Mouse (Mus musculus) right cerebral cortex, adult 2 months (tissue): ENCODE measurements around the gene Prap1.
"Not testable (repeated sequence)": the region's sequence is repeated elsewhere in the genome, so short reads cannot be mapped to it uniquely, and the experiment has no call there.

Experiments used
- DNase-seq, 2 experiments: peaks; one replicate each; pipeline ENCODE4 v3.0.0; 2021 to 2022; ENCODE audit warnings: low spot score in 2 of 2

Gene Prap1

GRCm38 (mm10) chr7:140127911-140128310 is 34.7 kb downstream of the Prap1 start:
- no peak for DNase-seq

GRCm38 (mm10) chr7:140132184-140132583 is 39.0 kb downstream of the Prap1 start:
- not testable (repeated sequence) for DNase-seq

GRCm38 (mm10) chr7:140134033-140134432 is 40.8 kb downstream of the Prap1 start:
- DNase-seq, result not testable (repeated sequence)

GRCm38 (mm10) chr7:140135106-140135770 is 42.0 kb downstream of the Prap1 start:
- DNase-seq, result no peak

- peak; percentile 97 to 99 for DNase-seq
These were observed 44.2 kb downstream of the Prap1 start, which contains the start of gene Mtg1 for GRCm38 (mm10) chr7:140137135-140138020. Mtg1 (plus strand) TSS chr7:140137564.

- no peak for DNase-seq
These were observed 44.8 kb downstream of the Prap1 start for GRCm38 (mm10) chr7:140138021-140138310.

- DNase-seq, result peak; percentile 59 to 66
These were observed 48.2 kb downstream of the Prap1 start for GRCm38 (mm10) chr7:140141350-140141749.

GRCm38 (mm10) chr7:140144550-140144949 is 51.4 kb downstream of the Prap1 start:
- no peak for DNase-seq
